Mouse (Mus musculus): ENCODE measurements around the gene Iffo1. TPM values are rescaled to one million over a fixed set of nuclear protein-coding genes. Genes with fewer than 3 reads are reported as not detected.

Gene Iffo1
- polyA plus RNA-seq (2015; fragmentation: Nextera tagmentation; extraction: Ambion mirVana) = 79.7 and 90.1 TPM in 2 replicates

DNA sequence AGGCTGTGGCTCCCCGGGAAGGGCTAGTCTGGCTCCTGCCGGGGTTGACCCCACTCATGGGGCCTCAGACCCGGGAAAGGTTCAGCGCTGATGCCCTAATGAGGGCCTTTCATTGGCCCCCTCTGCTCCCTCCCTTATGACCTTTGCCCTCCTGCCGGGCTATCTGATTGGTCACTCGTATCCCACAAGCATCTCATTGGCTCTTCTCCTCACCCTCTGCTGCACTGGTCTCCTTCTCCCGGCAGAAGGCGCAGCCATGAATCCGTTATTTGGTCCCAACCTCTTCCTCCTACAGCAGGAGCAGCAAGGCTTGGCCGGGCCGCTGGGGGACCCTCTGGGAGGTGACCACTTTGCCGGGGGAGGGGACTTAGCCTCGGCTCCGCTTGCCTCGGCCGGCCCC, at the start of gene Iffo1:
Iffo1 (plus strand) TSS at position 241 of the 400 bp plus-strand sequence.

GRCm38 (mm10) chr6:125095391-125096278, 49.4 kb upstream of the Iffo1 start, which contains the start of gene Chd4:
Gene Chd4, plus strand, starts transcription at chr6:125095981.

DNA sequence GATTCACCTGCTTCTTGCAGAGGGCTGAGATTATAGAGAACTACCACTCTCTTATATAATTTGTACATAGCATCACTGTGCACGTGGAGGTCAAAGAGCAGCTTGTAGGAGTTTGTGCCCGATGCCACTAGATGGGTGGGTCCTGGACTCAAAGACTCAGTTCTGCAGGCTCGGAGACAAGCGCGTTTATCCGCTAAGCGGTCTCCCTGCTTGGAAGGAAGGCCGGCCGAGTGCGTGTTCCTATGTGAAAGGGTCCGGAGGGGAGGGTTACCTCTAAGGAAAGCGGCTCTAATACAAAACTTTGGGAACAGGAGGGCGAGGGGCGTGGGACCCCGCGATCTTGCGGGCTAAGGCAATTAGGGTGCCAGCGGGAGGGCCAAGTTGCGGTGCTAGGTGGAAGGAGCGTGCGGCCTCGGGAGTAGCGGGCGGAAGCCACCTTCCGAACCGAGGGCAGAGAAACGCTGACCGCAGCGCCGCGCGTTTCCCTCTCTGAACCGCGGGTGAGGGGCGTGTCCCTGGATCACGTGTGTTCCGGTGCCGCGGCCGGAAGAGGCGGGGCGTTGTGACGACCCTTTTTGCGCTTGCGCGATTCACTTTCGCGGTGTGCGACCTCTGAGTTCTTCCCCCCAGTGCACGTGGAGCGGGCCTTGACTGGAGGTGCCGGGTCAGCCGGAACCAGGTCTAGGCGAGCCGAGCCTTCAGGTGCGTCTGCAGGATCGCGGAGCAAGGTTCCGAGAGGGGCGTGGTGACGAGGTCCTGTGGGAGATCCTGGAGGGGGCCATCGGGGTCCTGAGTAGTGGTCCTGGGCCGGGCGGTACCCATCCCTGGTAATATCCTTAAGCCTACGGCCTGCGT, 13.5 kb upstream of the Iffo1 start, which contains the start of gene Nop2:
Nop2 (plus strand) TSS at position 608 of the 855 bp plus-strand sequence.

DNA sequence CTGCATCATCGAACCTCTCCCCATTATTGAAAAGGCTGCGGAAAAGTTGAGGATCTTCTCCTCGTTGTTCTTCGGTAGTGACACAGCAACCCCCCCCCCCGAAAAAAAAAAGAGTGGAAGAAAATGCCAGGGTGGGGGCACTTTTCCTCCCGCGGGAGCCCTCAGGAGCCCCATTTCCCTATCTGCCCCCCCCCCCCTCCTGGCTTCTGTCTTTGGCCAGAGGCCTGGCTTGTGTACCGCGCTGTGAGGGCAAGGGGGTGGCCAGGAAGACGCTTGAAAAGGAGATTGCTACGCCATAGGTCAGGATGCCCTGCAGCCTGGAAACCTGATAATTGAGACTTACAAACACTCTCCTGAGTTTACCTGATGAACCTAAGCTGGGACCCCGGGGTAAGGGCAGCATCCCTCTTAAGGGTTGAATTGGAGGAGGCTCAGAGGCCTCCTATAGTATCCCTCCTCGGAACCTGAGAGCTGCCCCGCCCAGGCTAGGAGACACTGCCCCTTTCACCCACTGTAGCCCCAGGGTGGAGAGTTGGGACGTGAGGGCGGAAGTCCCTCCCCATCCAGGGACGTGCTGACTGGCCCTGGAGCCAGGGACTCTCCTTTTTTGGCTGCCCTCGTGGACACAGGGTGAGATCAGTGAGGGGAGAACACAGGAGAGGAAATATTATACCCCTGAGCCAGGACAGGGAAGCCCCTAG, 21.2 kb downstream of the Iffo1 start, which contains the start of gene Gapdh:
Gapdh (minus strand) TSS at position 417 of the 701 bp plus-strand sequence.

DNA sequence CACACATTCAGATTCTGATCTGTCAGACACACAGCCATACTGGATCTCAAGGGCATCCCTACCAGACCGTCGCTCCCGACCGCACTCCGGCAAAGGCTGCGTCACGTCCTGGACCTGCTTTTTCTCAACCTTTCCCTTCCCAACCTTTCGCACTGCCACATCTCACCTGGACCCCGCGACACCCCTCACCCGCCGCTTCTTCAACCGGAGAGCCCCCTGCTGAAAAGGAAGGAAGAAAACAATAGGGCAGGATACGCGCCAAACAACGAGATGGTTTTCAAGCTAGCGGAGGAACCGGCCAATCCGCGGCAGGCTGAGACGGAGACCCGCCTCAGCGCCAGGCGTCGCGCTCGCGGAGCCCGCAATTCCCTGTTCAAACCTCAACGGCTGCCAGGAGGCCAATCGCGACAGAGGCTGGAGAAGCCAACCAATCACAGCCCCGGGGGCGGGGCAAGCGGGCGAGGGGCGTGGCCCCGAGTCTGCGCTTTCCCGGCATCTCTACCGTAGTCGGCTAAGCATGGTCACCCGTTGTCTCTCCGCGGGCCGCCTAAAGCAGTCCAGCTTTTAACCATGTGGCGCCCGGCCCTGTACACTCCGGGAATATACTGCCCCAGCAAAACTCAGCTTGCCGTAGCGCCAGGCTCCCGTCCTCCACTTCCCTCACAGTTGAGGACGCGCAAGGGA, 46.4 kb downstream of the Iffo1 start, which contains the start of the genes Ncapd2 and Mrpl51:
Ncapd2 (minus strand) TSS at position 370 of the 684 bp plus-strand sequence.
Mrpl51 (plus strand) TSS at position 470 of the 684 bp plus-strand sequence.

Small RNA genes lying within 50 kb of the gene (microRNA-seq; reads per million reads assigned to microRNA genes)
- gene Mir3098 = 0.21 to 0.81 reads per million in 2 experiments
- 0 to 0.30 reads per million in 2 experiments for gene Mir7045

Other genes starting within 250 kb of the Iffo1 start
- gene Lag3, start 233.5 kb upstream of the Iffo1 start, polyA plus RNA-seq (2015; fragmentation: Nextera tagmentation; extraction: Ambion mirVana) = 0.87 and 1.0 TPM in 2 replicates
- 182 and 227 TPM in 2 replicates for gene Ptms, start 225.1 kb upstream of the Iffo1 start, polyA plus RNA-seq (2015; fragmentation: Nextera tagmentation; extraction: Ambion mirVana)
- gene Mlf2, start 213.9 kb upstream of the Iffo1 start, polyA plus RNA-seq (2015; fragmentation: Nextera tagmentation; extraction: Ambion mirVana) = 275 and 312 TPM in 2 replicates
- 106 and 117 TPM in 2 replicates for gene Cops7a, start 179.7 kb upstream of the Iffo1 start, polyA plus RNA-seq (2015; fragmentation: Nextera tagmentation; extraction: Ambion mirVana)
- gene Pianp, start 148.5 kb upstream of the Iffo1 start, polyA plus RNA-seq (2015; fragmentation: Nextera tagmentation; extraction: Ambion mirVana) = 0.21 and 0.58 TPM in 2 replicates
- 5.5 and 7.5 TPM in 2 replicates for gene Zfp384, start 136.1 kb upstream of the Iffo1 start, polyA plus RNA-seq (2015; fragmentation: Nextera tagmentation; extraction: Ambion mirVana)
- gene Ing4, start 105.5 kb upstream of the Iffo1 start, polyA plus RNA-seq (2015; fragmentation: Nextera tagmentation; extraction: Ambion mirVana) = 56.2 and 64.5 TPM in 2 replicates
- gene Acrbp, start 95.6 kb upstream of the Iffo1 start, polyA plus RNA-seq (2015; fragmentation: Nextera tagmentation; extraction: Ambion mirVana) = 2.7 and 3.3 TPM in 2 replicates
- 0.23 and 0.78 TPM in 2 replicates for gene Lpar5, start 77.3 kb upstream of the Iffo1 start, polyA plus RNA-seq (2015; fragmentation: Nextera tagmentation; extraction: Ambion mirVana)
- gene Chd4, start 49.3 kb upstream of the Iffo1 start, polyA plus RNA-seq (2015; fragmentation: Nextera tagmentation; extraction: Ambion mirVana) = 37.2 and 42.4 TPM in 2 replicates
- gene Nop2, start 13.3 kb upstream of the Iffo1 start, polyA plus RNA-seq (2015; fragmentation: Nextera tagmentation; extraction: Ambion mirVana) = 28.0 and 28.3 TPM in 2 replicates
- 6,738 and 7,144 TPM in 2 replicates for gene Gapdh, start 21.2 kb downstream of the Iffo1 start, polyA plus RNA-seq (2015; fragmentation: Nextera tagmentation; extraction: Ambion mirVana)
- 23.9 and 24.4 TPM in 2 replicates for gene Ncapd2, start 46.5 kb downstream of the Iffo1 start, polyA plus RNA-seq (2015; fragmentation: Nextera tagmentation; extraction: Ambion mirVana)
- gene Mrpl51, start 46.6 kb downstream of the Iffo1 start, polyA plus RNA-seq (2015; fragmentation: Nextera tagmentation; extraction: Ambion mirVana) = 437 and 459 TPM in 2 replicates
- gene Vamp1, start 70.3 kb downstream of the Iffo1 start, polyA plus RNA-seq (2015; fragmentation: Nextera tagmentation; extraction: Ambion mirVana) = 4.6 and 5.5 TPM in 2 replicates
- gene Tapbpl, start 86.6 kb downstream of the Iffo1 start, polyA plus RNA-seq (2015; fragmentation: Nextera tagmentation; extraction: Ambion mirVana) = 3.9 and 5.1 TPM in 2 replicates
- gene Cd27, start 91.8 kb downstream of the Iffo1 start, polyA plus RNA-seq (2015; fragmentation: Nextera tagmentation; extraction: Ambion mirVana) = 3.2 and 5.3 TPM in 2 replicates
- gene Tuba3a, start 140.8 kb downstream of the Iffo1 start, polyA plus RNA-seq (2015; fragmentation: Nextera tagmentation; extraction: Ambion mirVana) = not detected in 2 replicates
- gene Ltbr, start 168.6 kb downstream of the Iffo1 start, polyA plus RNA-seq (2015; fragmentation: Nextera tagmentation; extraction: Ambion mirVana) = 32.5 and 39.7 TPM in 2 replicates
- 0.17 and 0.40 TPM in 2 replicates for gene Scnn1a, start 175.4 kb downstream of the Iffo1 start, polyA plus RNA-seq (2015; fragmentation: Nextera tagmentation; extraction: Ambion mirVana)
- 32.6 and 49.5 TPM in 2 replicates for gene Tnfrsf1a, start 204.1 kb downstream of the Iffo1 start, polyA plus RNA-seq (2015; fragmentation: Nextera tagmentation; extraction: Ambion mirVana)
- 0.13 TPM in 2 replicates for gene Plekhg6, start 235.6 kb downstream of the Iffo1 start, polyA plus RNA-seq (2015; fragmentation: Nextera tagmentation; extraction: Ambion mirVana)

All from skeletal muscle tissue, postnatal 0 days (tissue).